Mouse (Mus musculus): ENCODE measurements around the gene Gm21828.
"Not testable (repeated sequence)": the region's sequence is repeated elsewhere in the genome, so short reads cannot be mapped to it uniquely, and the experiment has no call there.

Gene Gm21828

GRCm38 (mm10) chrY:13223828-13224227 is at the start of gene Gm21828:
TSS of gene Gm21828 (minus strand) at chrY:13223928.
- not testable (repeated sequence) for DNase-seq (ENCODE audit: low read depth)

- DNase-seq (ENCODE audit: low read depth) = not testable (repeated sequence)
These were observed 28.4 kb upstream of the Gm21828 start, which contains the start of the genes Gm21440 and Gm21454 for GRCm38 (mm10) chrY:13252091-13252490. TSS of gene Gm21440 (plus strand) at chrY:13252391. TSS of gene Gm21454 (plus strand) at chrY:13252442.
